Mouse (Mus musculus): Measurements from ENCODE around the gene Gabrd. TPM values are rescaled to one million over a fixed set of nuclear protein-coding genes. Genes with fewer than 3 reads are reported as not detected.

Gene Gabrd
- total RNA-seq, 2 experiments from 2014 or later: 73.4 to 78.2 TPM

DNA sequence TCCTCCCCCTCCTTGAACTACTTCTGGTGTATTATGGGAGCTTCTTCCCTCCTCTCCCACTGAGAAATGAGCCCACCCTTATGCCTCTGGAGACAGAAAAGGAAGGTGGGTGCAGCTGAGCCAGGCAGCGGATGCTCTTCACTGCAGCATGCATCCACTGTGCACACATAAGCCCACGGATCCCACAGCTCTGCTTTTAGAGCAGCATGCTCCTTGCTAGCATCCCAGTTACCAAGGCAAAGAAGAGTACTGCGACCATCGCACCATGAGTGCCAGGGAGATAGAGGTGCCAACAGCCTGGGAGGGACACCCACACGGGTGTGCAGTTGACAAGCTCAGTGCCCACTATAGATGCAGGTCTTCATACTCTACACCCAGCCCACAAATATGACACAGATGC lies 2.4 kb downstream of the Gabrd start:
- peak; percentile 51 to 92 for DNase-seq (ENCODE audit: low spot score in 2 of 2)
- intact Hi-C loops (cut with DNase I): loop anchor here (5.0 kb wide), 1 partner anchor 88 kb away; no protein-coding TSS in a partner anchor

DNA sequence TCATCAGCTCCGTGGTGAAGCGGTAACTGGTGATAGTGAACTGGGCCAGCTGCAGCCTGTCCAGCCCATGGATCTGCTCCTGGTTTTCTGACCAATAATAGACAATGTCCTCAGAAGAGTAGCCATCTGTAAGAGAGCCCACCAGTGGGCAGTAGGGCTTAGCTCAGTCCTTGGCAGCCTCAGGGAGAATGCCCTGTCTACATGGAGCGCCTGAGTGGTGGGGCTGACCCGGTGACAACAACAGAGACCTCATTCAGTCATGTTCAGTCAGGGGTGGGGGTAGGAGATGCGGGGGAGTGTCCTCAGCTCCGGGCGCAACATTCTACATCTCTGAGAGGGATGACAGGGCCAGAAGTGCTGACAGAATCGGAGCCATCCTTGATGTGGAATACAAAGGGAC lies 10.7 kb downstream of the Gabrd start:
- intact Hi-C loops (cut with DNase I): no loop called here
- DNase-seq (ENCODE audit: low spot score in 2 of 2): no peak

DNA sequence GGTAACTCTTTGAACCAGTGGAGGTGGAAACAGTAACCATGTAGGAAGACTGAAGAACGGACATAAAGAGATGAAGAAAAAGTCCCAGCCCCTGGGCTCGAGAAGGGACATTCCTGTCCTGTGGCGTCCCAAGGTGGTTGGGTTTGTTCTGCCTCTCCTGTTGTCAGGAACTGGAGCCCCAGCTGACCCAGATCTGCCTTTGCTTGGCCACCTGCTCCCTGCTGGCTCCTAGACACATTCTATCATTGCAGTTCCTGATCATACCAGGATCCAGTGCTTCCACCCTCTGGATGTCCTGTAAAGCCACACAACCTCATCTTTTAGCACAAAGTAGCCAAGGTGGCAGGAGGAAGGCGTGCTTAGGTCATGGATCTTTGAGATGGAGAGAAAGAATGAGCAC lies 14.6 kb downstream of the Gabrd start:
- no peak for DNase-seq (ENCODE audit: low spot score in 2 of 2)
- intact Hi-C loops (cut with DNase I): no loop called here

DNA sequence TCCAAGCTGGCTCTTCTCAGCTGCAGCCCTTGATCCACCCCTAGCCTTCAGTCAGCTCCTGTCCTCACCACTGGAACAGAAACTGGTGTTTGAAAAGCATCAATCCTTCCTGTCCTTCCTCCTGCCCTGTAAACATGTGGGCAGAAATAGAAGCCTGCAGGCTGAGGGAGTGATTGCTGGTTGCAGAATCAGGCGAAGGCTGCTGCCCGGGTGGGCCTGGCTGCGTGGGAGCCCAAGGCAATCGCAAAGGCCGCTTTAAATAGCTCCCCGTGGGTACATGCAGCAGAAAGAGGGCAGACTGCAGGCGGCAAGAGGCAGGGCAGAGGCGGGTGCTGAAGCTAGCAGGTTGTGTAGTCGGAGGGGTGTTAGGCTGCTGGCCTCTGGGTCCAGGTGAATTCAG lies 15.2 kb downstream of the Gabrd start:
- intact Hi-C loops (cut with DNase I): no loop called here
- peak; percentile 68 to 89 for DNase-seq (ENCODE audit: low spot score in 2 of 2)

DNA sequence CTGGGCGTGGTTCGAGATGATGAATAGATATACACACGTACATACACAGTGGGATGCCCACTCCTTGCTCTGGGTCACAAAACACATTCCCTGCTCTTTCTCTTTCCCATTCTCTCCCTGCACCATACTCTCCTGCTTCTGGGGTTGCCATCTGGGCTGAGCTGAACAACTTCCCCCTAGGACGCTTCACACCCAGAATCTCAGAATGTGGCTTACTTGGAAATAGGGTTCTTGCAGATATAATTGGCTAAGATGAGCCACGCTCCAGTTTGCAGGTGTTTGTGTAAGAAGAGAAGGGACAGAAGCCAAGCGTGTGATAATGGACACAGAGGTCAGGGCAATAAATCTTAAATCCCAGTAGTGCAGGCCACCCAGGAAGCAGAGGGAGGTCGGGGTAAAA lies 15.9 kb downstream of the Gabrd start:
- DNase-seq (ENCODE audit: low spot score in 2 of 2): peak in 1 of 2 experiments; percentile 53
- intact Hi-C loops (cut with DNase I): no loop called here

DNA sequence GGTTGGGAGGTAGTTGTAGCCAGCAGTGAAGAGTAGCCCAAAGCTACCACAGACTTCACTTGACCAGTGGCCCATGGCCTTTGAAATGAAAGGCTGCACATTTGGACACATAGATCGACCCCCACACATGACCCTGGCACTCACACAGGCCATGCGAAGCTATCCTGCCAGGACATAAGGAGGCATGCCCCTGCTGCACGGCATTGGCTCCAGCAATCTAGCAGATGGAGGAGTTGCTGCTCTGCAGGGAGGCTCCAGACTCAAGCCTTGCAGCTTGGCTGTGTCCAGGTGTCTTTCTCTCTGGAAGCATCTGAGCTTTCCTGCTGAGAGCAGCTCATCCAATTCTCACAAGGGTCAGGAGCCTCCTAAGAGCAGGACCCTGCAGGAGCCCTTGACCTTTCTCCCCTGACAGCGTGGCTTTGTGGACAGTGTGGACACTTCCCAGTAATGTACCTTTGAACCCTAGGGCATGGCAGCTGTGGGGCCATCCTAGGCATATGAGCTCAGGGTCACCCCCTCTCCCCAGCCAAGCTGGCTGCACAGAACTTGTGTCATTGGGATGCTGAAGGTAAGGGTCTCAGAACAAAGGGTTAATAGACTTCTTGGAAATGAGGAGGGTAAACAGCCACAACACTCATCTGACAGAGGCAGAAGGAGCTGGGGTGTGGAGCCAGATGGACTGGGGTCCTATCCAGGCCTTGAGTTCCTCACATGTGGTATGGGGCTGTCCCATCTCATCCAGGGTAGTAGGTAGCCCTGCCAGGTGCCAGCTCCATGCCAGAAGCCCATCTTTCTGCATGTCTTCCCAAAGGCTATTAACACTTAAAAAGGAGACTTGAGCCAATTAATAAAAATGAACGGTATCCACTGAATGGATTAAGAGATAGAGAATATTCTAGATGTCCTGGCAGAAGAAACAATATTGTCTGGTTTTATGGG lies 25.8 kb downstream of the Gabrd start:
- intact Hi-C loops (cut with DNase I): no loop called here
- no peak for DNase-seq (ENCODE audit: low spot score in 2 of 2)

DNA sequence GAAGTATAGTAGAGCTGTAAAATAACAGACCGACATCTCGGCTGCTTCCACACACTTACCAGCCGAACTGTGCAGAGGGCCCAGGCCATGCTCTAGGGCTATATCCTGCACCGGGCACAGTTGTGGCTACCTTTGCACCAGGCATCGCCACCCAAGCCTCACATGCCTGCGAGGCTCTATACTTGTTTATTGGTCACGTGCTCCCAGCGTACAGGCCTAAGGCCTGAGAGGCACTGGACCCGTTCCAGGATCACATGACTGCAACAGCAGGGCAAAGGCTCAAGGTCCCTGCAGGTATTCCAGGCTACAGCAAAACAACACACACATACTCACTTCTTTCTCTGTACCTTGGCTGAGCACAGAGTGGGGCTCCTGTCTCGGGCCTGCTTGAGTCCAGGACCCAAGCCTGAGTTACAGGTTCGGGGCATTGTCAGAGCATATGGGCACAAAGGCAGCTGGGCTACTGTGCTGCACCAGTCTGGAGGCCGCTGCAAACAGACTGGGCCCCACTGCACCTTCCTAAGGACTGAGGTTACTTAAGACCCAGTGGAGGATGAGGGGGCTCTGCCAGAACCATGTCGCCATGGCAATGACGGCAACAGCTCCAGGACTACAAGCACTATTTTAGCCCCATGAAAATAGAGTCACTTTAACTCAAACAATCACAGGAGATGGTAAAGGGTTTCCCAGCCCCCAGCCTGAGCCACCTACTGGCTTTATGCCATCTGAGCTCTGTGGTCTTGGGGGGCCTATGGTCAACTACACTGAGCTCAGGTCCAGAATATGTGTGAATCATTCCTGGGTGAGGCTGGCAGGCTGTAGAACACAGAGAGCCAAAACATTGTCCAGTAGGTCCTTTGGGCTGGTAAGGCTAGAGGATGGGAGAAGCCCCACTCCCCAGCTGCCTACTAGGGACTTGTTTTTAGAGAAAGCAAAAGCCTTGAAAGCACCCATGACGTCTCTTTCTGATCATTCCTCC lies 26.9 kb downstream of the Gabrd start:
- DNase-seq (ENCODE audit: low spot score in 2 of 2): no peak
- intact Hi-C loops (cut with DNase I): no loop called here

DNA sequence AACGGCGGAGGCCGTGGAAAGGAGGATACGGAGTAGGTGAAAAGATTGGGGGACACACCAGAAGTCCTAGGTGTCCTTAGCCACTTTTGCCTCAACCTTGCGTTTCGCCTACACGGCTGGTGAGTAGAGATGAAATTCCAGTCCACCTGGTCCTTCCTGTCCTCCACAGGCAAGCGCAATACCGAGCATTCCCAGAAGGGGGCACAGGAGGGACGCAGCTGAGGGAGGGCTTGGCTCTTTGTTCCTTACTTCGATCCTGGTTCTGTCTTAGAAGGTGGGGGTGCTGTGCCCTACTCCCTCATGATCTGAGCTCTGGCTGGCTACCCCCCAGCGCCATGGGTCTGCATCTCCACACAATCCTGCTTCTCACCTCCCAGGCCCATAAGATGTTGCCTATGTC lies 29.2 kb downstream of the Gabrd start:
- DNase-seq (ENCODE audit: low spot score in 2 of 2): peak; percentile 76 to 81
- intact Hi-C loops (cut with DNase I): loop anchor here (2.0 kb wide), 1 partner anchor 40 kb away; the partner anchor contains the start of gene Cfap74

DNA sequence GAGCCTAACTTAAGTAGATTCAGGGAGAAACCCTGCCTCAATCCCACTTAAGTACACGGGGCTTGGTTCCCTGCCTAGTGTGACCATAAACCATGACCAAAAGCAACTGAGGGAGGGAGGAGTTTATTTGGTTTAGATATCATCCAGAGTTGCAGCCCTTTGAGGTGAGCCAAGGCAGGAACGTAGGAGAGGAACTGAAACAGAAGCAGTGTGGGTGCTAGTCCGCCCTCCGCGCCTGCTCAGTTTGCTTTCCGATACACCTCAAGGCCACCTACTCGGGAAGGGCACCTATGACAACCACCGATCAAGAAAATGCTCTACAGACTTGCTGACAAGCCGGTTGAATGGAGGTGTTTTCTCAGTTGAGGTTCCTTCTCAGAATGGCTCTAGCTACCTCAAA lies 30.2 kb downstream of the Gabrd start:
- intact Hi-C loops (cut with DNase I): loop anchor here (2.0 kb wide), 1 partner anchor 41 kb away; the partner anchor contains the start of gene Cfap74
- no peak for DNase-seq (ENCODE audit: low spot score in 2 of 2)

DNA sequence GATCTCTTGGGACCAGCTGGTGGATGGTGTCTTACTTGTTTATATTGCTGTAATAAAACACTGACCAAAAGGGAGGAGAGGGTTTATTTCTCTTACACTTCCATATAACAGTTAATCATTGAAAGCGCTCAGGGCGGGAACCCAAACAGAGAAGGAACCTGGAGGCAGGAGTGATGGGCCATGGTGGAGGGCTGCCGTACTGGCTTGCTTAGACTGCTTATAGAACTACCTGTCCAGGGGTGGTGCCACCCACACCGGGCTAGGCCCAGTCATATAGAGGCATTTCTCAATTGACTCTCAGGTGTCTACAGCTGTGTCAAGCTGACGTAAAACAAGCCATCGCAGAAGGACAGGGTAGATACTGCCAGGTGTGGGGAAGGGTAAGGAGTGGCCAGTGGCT lies 31.1 kb downstream of the Gabrd start:
- intact Hi-C loops (cut with DNase I): no loop called here
- DNase-seq (ENCODE audit: low spot score in 2 of 2): no peak

DNA sequence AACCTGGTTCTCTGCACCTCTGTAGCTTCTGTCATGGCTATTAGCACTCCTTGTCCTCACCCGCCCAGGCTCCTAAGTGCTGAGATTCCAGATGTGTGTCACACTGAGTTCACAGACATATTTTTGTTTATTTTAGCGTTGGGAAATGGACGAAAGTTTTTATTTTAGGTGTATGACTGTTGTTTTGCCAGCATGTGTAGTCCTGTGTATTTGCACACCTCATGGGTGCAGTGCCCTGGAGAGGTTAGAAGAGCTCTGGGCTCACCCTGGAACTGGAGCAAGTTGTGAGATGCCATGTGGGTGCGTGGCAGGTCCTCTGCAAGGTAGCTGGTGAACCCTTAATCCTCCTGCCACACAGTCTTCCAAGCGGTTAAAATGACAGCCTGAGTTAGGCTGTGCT lies 35.5 kb downstream of the Gabrd start:
- DNase-seq (ENCODE audit: low spot score in 2 of 2): no peak
- intact Hi-C loops (cut with DNase I): no loop called here

DNA sequence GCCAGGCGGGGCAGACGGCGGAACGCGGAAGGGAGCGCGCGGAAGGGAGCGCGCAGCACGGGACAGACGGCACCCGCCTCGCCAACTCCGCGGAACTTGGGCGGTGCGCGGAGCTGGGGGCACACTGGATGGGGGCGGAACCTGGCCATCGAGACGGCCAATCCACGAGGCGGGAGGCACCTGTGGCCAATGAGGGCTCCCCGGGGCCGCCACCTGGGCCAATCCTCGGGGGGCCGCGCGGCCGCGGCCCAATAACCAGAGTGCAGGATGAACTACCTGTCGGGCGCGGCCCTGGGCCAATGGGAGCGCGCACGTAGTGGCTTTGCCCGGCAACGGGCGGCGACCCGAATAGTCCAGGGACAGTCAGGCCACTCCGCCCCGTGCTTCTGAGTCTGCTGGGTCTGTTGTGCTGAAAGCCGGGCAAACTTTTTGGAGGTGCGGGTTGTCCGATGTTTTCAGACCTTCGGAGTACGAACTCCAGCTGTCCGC lies 36.6 kb downstream of the Gabrd start, which contains the start of gene Prkcz:
Prkcz (minus strand) TSS at position 59 of the 489 bp plus-strand sequence.
- intact Hi-C loops (cut with DNase I): no loop called here
- DNase-seq (ENCODE audit: low spot score in 2 of 2): peak; percentile 42 to 62

DNA sequence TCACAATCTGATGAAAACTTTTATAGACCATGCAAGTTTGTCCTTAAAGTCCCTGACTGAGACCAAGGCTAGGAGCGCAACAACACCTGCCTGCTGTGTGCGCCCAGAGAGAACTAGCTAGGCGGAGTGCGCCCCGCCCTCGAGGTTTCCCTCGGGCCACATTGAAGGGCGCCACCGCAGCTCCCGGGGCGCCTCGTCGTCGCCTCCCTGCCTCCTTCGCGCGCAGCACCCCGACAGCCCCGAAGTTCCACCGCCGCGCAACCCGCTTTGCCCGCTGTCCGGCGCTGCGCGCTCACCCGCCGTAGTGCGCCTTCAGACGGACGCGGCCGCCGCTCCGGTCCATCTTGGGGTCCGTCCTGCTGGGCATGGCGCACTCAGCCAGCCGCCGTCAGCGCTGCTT lies 37.1 kb downstream of the Gabrd start:
- intact Hi-C loops (cut with DNase I): no loop called here

DNA sequence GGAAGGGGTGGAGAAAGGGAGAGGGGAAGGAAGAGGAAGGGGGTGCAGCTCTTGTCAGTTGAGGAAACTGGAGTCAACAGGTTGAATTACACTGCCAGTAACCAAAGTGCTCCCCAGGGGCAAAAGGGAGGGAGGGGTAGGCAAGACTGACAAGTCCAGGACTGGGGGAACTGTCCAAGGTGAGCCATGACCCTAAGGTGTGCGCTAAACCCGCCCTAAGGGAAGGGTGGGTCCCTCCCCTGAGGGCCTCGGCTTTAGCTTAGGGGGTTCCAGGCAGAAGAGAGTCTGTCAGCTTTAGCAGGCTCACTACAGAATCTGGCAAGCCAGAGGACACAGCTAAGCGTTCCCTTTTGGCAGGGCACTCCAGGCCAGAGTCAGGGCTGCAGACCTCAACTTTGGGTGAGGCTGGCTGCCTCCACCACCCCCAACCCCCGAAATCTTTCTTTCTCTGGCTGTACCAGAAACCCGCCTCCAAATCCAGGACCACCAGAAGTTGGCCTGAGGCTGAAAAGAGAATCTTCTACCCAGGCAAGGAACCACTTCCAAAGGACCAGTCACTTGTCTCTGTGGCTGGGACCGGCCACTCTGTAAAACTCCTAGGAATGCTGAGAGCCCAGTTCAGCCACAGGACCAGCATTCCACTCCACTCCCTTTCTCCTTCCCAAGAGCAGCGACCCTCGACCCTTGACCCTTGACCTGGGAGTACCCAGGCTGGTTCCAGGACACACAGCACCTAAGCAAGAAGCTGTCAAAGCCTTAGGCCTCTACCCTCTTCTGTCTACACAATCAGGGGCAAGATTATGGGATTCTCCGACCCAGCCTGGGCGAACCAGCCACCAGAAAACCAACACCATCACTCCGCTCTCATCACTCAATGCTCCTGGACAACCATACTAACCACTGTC lies 38.1 kb downstream of the Gabrd start:
- intact Hi-C loops (cut with DNase I): no loop called here
- DNase-seq (ENCODE audit: low spot score in 2 of 2): no peak

More for the DNA sequence above, 37.1 kb downstream of the Gabrd start:
- no peak for DNase-seq (ENCODE audit: low spot score in 2 of 2)

DNA sequence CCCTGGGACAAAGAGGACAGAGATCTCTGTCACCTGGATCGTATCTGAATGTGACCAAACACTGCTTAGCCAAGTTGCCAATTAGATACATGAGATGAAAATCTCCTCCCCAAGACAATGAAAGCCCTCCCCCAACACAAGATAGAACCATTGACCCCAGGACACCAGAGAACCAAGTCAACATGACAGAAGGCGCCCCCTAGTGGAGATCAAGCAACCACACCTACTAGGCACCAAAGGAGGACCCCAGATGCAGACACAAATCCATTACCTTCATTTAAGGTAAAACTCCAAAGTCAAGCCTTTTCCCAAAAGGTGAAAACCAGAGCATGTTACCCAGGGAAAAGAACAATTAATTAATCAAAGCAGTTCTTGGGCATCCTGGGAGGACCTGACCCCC lies 40.3 kb downstream of the Gabrd start:
- DNase-seq (ENCODE audit: low spot score in 2 of 2): no peak
- intact Hi-C loops (cut with DNase I): no loop called here

DNA sequence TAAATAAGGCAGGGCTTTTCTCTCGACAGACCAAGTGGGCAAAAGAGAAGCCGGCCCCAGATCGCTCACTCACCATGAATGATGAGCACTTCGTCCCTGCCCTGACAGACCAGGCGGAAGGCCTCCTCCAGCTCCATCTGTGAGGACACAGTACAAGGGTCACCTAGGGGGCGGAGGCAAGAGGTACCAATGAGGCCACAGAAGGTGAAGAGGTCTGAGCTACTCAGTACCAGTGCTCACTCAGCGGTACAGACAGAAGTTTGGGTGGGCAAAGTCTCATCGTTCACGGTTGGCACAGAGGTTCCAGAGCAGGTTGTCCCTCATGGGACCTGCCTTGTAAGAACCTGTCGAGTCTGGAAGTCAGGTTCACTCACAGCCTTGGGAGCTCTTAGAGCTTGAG lies 41.6 kb downstream of the Gabrd start:
- intact Hi-C loops (cut with DNase I): no loop called here
- DNase-seq (ENCODE audit: low spot score in 2 of 2): no peak

DNA sequence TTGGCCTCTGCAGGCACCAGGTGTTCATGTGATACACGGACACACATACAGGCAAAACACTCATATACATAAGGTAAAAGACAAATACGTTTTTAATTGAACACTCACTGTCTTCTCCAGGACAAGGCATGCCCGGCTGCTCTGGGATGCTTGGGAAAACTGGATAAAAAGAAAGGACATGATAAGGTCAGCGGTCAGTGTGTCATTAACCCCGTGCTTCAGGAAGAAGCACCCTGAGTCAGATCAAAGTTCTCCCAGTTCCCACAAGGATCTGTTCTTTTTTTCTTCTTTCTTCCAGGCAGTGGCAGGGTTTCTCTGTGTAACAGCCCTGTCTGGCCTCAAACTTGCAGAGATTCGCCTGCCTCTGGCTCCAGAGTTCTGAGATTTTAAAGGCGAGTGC lies 43.4 kb downstream of the Gabrd start:
- no peak for DNase-seq (ENCODE audit: low spot score in 2 of 2)
- intact Hi-C loops (cut with DNase I): no loop called here

DNA sequence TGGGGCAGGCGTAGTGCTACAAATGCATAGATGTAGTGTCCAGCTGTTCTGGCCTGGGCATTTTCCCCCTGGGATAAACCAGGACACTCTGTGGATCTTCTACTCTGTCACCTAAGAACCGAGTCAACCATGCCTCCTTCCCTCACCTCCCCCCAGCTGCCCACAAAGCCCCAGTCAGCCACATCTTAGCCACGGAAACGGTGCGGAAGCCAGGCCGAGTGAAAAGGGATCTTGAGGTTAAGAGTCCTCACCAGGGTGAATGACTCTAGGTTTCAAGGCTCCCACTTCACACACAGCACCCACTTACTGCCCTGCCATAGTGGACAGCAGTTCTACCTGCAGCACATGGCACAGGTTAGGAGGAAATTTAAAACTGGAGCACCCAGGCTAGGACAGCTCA lies 43.9 kb downstream of the Gabrd start:
- DNase-seq (ENCODE audit: low spot score in 2 of 2): no peak
- intact Hi-C loops (cut with DNase I): no loop called here

DNA sequence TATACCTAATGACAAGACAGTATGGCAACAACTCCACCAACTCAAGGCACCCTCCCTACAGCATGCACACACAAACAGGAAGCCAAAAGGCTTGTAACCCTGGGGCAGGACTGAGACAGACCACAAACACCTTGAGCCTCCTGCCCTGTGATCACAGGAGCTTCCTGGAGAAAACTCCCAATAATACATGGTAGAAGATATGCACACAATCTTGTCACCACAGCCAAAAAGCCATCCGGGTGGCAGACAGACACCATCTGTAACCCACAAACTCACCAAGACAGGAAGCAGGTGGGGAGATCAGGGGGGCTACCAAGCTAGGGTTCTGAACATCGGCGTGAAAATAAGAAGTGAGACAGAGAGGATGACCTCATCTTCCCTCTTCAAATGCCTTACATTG lies 45.3 kb downstream of the Gabrd start:
- intact Hi-C loops (cut with DNase I): no loop called here
- no peak for DNase-seq (ENCODE audit: low spot score in 2 of 2)
